Mouse (Mus musculus) limb, embryonic 11.5 days (tissue): ENCODE measurements around the gene Alx3. TPM values are rescaled to one million over a fixed set of nuclear protein-coding genes. Genes with fewer than 3 reads are reported as not detected.
"Not testable (repeated sequence)": the region's sequence is repeated elsewhere in the genome, so short reads cannot be mapped to it uniquely, and the experiment has no call there.

ENCODE experiments used
- ATAC-seq: fragments of 200-750 bp; cut with Nextera tagmentation; 2 replicates; pipeline ENCODE4 v1.8.0; 2017; ENCODE audit warnings: low read depth; ENCODE audit not compliant: insufficient number of reproducible peaks, low FRiP score, low TSS enrichment
- DNase-seq: peaks from one replicate; pipeline ENCODE4 v3.0.0-alpha.2; 2015; ENCODE audit warnings: low spot score
- H3K27ac ChIP-seq: fragments of 300-500 bp; sonication (generic); replicated peaks from 2 replicates; pipeline ENCODE4 v1.5.1; 2014; ENCODE audit warnings: low read depth, mild to moderate bottlenecking, low read length
- H3K27me3 ChIP-seq: fragments of 300-500 bp; sonication (generic); 2 replicates; pipeline ENCODE4 v1.6.1; 2014; ENCODE audit warnings: mild to moderate bottlenecking, low read length, mixed read lengths; ENCODE audit not compliant: control insufficient read depth, insufficient read depth
- H3K36me3 ChIP-seq: fragments of 300-500 bp; sonication (generic); 2 replicates; pipeline ENCODE4 v1.6.1; 2014; ENCODE audit warnings: mild to moderate bottlenecking, low read length, moderate library complexity, mixed read lengths; ENCODE audit not compliant: control insufficient read depth, insufficient read depth
- H3K4me1 ChIP-seq: fragments of 300-500 bp; sonication (generic); 2 replicates; pipeline ENCODE4 v1.6.1; 2014; ENCODE audit warnings: low read length, mixed read lengths; ENCODE audit not compliant: control insufficient read depth, insufficient read depth
- H3K4me2 ChIP-seq: fragments of 300-500 bp; sonication (generic); 2 replicates; pipeline ENCODE4 v1.6.1; 2014; ENCODE audit warnings: low read depth, mild to moderate bottlenecking, moderate library complexity; ENCODE audit not compliant: severe bottlenecking
- H3K4me3 ChIP-seq: fragments of 300-500 bp; sonication (generic); 2 replicates; pipeline ENCODE4 v1.5.1; 2014; ENCODE audit warnings: low read depth, low read length
- H3K9ac ChIP-seq: fragments of 300-500 bp; sonication (generic); 2 replicates; pipeline ENCODE4 v1.6.1; 2014; ENCODE audit warnings: mild to moderate bottlenecking, low read length
- H3K9me3 ChIP-seq: fragments of 300-500 bp; sonication (generic); 2 replicates; pipeline ENCODE4 v1.6.1; 2016; ENCODE audit warnings: low read length; ENCODE audit not compliant: control insufficient read depth
- WGBS: fragments of 180-500 bp; shearing (Covaris S2); extraction: QIAGEN DNeasy Blood & Tissue Kit; methylation state at CpG from one replicate; pipeline ENCODE4 v1.1.7; 2014; 5-methylcytosine and 5-hydroxymethylcytosine counted together
- polyA plus RNA-seq: library from polyadenylated mRNA; unstranded; fragments of >200 nt; fragmentation: Nextera tagmentation; extraction: Ambion mirVana; gene quantifications from 2 replicates; pipeline ENCODE4 v1.2.1, GENCODE M21; 2014

Gene Alx3
- polyA plus RNA-seq, 1 experiment from 2014 or later = 20.2 TPM

- Histone ChIP-seq H3K9me3 (no peaks in the 10 kb centered on the region), H3K27me3 (no peaks in the 10 kb centered on the region), H3K36me3 (0 out of 2 replicates have a peak, but pooled peaks cover 2% of the 10 kb centered on the region), H3K4me3 (no peak overlapping the region), H3K4me2 (no peak overlapping the region), H3K27ac (no peak overlapping the region), H3K9ac (no peak overlapping the region), H3K4me1 (no peaks in the 10 kb centered on the region; the same call in 1 of the 2 replicates)
- DNase-seq = no peak
- ATAC-seq = no peak
- 77% methylated on average over 4 of the region's 4 CpGs for WGBS
Measured at GRCm38 (mm10) chr3:107632786-107633185, 38.0 kb downstream of the Alx3 start.

- 88% methylated on average over 9 of the region's 9 CpGs for WGBS
- H3K4me2 ChIP-seq = no peak overlapping the region
- 0 out of 2 replicates have a peak, but pooled peaks cover 2% of the 10 kb centered on the region for H3K36me3 ChIP-seq
- no peak overlapping the region for H3K9ac ChIP-seq
- DNase-seq (no peak), ATAC-seq (no peak)
- no peaks in the 10 kb centered on the region; the same call in 1 of the 2 replicates for H3K4me1 ChIP-seq
- no peak overlapping the region for H3K4me3 ChIP-seq
- no peak overlapping the region for H3K27ac ChIP-seq
- H3K27me3 ChIP-seq = no peaks in the 10 kb centered on the region
- no peaks in the 10 kb centered on the region for H3K9me3 ChIP-seq
Measured at GRCm38 (mm10) chr3:107633906-107634305, 39.1 kb downstream of the Alx3 start.

GRCm38 (mm10) chr3:107635836-107636235 is 41.0 kb downstream of the Alx3 start:
- no peak overlapping the region for H3K27ac ChIP-seq
- H3K4me1 ChIP-seq = no peaks in the 10 kb centered on the region
- H3K9me3 ChIP-seq = no peaks in the 10 kb centered on the region
- DNase-seq (no peak), ATAC-seq (no peak)
- no peak overlapping the region for H3K4me3 ChIP-seq
- WGBS = 53% methylated on average over 8 of the region's 8 CpGs
- H3K27me3 ChIP-seq = no peaks in the 10 kb centered on the region
- H3K36me3 ChIP-seq = no peaks in the 10 kb centered on the region
- no peak overlapping the region for H3K4me2 ChIP-seq
- no peak overlapping the region for H3K9ac ChIP-seq

- Histone ChIP-seq H3K9ac (no peak overlapping the region), H3K4me2 (no peak overlapping the region), H3K4me1 (no peaks in the 10 kb centered on the region), H3K4me3 (no peak overlapping the region), H3K36me3 (no peaks in the 10 kb centered on the region), H3K27ac (no peak overlapping the region), H3K27me3 (no peaks in the 10 kb centered on the region), H3K9me3 (no peaks in the 10 kb centered on the region)
- WGBS = 73% methylated on average over 3 of the region's 3 CpGs
- DNase-seq (no peak), ATAC-seq (no peak)
Measured at GRCm38 (mm10) chr3:107636236-107636635, 41.4 kb downstream of the Alx3 start.

GRCm38 (mm10) chr3:107637606-107638172 is 42.9 kb downstream of the Alx3 start:
- no peak for ATAC-seq

GRCm38 (mm10) chr3:107646947-107647346 is 52.1 kb downstream of the Alx3 start:
- Histone ChIP-seq H3K4me2 (no peak overlapping the region), H3K4me3 (no peak overlapping the region), H3K27me3 (no peaks in the 10 kb centered on the region), H3K4me1 (no peaks in the 10 kb centered on the region), H3K9me3 (no peaks in the 10 kb centered on the region), H3K9ac (no peak overlapping the region), H3K36me3 (no peaks in the 10 kb centered on the region), H3K27ac (no peak overlapping the region)
- no peak for DNase-seq
- no peak for ATAC-seq
- whole genome bisulfite sequencing = over 99% methylated on average over 3 of the region's 3 CpGs

More at GRCm38 (mm10) chr3:107637606-107638172, 42.9 kb downstream of the Alx3 start:
- 68% methylated on average over 5 of the region's 5 CpGs for WGBS
- no peak overlapping the region for H3K4me2 ChIP-seq
- H3K4me1 ChIP-seq = no peaks in the 10 kb centered on the region
- H3K36me3 ChIP-seq = no peaks in the 10 kb centered on the region
- H3K27me3 ChIP-seq = no peaks in the 10 kb centered on the region
- DNase-seq = no peak
- H3K4me3 ChIP-seq = no peak overlapping the region
- no peaks in the 10 kb centered on the region for H3K9me3 ChIP-seq
- no peak overlapping the region for H3K9ac ChIP-seq
- no peak overlapping the region for H3K27ac ChIP-seq

- not testable (repeated sequence) for H3K27ac ChIP-seq, H3K4me2 ChIP-seq, H3K4me1 ChIP-seq, H3K9ac ChIP-seq, DNase-seq, H3K27me3 ChIP-seq, H3K9me3 ChIP-seq, H3K4me3 ChIP-seq, H3K36me3 ChIP-seq, ATAC-seq
- 79% methylated on average over 5 of the region's 5 CpGs for WGBS
Measured at GRCm38 (mm10) chr3:107650276-107650675, 55.4 kb downstream of the Alx3 start.

GRCm38 (mm10) chr3:107652968-107653367 is 58.1 kb downstream of the Alx3 start:
- DNase-seq = no peak
- no peak for ATAC-seq
- Histone ChIP-seq H3K27me3 (no peaks in the 10 kb centered on the region), H3K36me3 (no peaks in the 10 kb centered on the region), H3K9ac (no peak overlapping the region), H3K4me2 (no peak overlapping the region), H3K4me1 (no peaks in the 10 kb centered on the region), H3K4me3 (no peak overlapping the region), H3K9me3 (no peaks in the 10 kb centered on the region), H3K27ac (no peak overlapping the region)
- WGBS = 94% methylated on average over 3 of the region's 3 CpGs

- H3K27me3 ChIP-seq = no peaks in the 10 kb centered on the region
- H3K4me3 ChIP-seq = no peak overlapping the region
- ATAC-seq (no peak), DNase-seq (no peak)
- no peaks in the 10 kb centered on the region for H3K9me3 ChIP-seq
- H3K4me2 ChIP-seq = no peak overlapping the region
- whole genome bisulfite sequencing = 85% methylated on average over 3 of the region's 3 CpGs
- no peak overlapping the region for H3K9ac ChIP-seq
- H3K36me3 ChIP-seq = no peaks in the 10 kb centered on the region
- H3K4me1 ChIP-seq = no peaks in the 10 kb centered on the region
- no peak overlapping the region for H3K27ac ChIP-seq
Measured at GRCm38 (mm10) chr3:107654861-107655260, 60.0 kb downstream of the Alx3 start.
